Mouse (Mus musculus) heart, adult 11 months (tissue): ENCODE data around the gene Cnn2.
A peak's percentile ranks its signal among the peaks of the same experiment; 100 is the strongest.
"Not testable (repeated sequence)": the region's sequence is repeated elsewhere in the genome, so short reads cannot be mapped to it uniquely, and the experiment has no call there.

ENCODE experiments used
- DNase-seq: peaks from one replicate; pipeline ENCODE4 v3.0.0; 2022

The Cnn2 gene

GRCm38 (mm10) chr10:80020603-80021319 lies 32.4 kb downstream of the Cnn2 start:
- peak; percentile 92 for DNase-seq

GRCm38 (mm10) chr10:80021320-80021641 lies 32.9 kb downstream of the Cnn2 start:
- peak; percentile 93 for DNase-seq

GRCm38 (mm10) chr10:80022164-80022563 lies 33.8 kb downstream of the Cnn2 start:
- no peak for DNase-seq

- DNase-seq = no peak
Measured at GRCm38 (mm10) chr10:80022806-80023205, 34.4 kb downstream of the Cnn2 start.

GRCm38 (mm10) chr10:80023758-80024157 lies 35.4 kb downstream of the Cnn2 start:
- DNase-seq = no peak

DNA sequence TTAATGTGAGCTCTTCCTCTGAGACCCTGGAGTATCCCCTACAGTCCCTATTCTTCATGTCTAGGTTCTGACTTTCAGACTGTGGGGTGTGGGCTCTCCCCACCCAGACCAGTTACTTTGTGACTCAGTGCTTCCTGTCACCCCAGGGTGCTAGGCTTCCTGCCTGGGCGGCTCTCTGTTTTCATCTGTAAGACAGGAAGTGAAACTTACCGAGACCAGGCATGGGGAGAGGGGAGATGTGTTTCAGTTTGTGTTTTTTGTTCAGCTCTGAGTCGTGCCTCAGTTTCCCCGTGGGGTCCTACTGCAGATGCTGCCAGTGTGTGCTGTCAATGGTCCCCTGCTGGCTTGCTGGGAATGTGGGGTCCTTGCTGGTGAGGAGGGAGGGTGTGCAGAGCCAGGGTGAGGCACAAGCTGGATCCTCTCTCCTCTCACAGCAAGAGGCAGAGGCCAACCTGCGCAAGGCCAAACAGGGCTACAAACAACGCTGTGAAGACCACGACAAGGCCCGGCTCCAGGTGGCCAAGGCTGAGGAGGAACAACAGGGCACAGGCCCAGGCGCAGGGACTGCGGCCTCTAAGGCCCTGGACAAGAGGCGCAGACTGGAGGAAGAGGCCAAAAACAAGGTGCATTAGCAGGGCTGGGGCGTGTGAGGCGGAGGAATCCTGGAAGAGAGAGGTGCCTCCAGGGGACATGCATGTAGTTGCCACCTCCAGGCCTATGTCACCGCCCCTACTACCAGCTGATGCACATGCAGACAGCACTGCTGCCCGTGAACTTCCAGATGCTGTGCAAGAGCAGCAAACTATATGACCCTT lies 36.1 kb downstream of the Cnn2 start:
- DNase-seq = peak; percentile 96

DNA sequence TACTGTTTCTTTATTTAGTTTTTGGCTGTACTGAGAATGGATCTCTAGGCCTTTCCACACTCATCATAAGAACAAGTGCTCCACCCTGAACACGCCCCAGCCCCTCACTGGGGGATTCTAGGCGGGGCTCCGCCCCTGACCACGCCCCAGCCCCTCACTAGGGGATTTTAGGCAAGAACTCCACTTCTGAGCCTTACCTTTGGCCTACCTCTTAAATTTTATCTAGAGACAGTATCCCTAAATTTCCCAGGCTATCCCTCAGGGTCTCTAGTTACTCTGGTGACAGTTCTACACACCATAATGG lies 36.6 kb downstream of the Cnn2 start:
- DNase-seq = no peak

GRCm38 (mm10) chr10:80025463-80025862 lies 37.1 kb downstream of the Cnn2 start:
- peak; percentile 91 for DNase-seq

GRCm38 (mm10) chr10:80025889-80026288 lies 37.5 kb downstream of the Cnn2 start:
- peak; percentile 94 for DNase-seq

- DNase-seq = peak; percentile 93
Measured at GRCm38 (mm10) chr10:80027681-80028520, 39.5 kb downstream of the Cnn2 start.

DNA sequence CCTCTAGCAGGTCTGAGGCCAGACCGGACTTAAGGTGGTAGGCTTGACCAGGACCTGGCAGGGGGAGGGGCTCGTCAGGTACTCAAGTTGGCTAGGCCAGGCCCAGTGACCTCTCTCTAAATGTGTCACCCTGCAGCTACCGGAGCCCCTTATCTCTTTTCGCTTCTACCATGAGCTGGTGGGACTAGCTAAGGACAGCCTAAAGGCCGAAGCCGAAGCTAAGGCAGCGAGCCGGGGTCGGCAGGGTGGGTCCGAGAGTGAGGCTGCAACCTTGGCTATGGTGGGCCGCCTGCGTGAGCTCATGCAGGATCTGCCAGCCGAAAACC lies 40.1 kb downstream of the Cnn2 start:
- DNase-seq = peak; percentile 93

GRCm38 (mm10) chr10:80030191-80030590 lies 41.8 kb downstream of the Cnn2 start:
- DNase-seq = no peak

- peak; percentile 91 for DNase-seq
Measured at GRCm38 (mm10) chr10:80030736-80031135, 42.4 kb downstream of the Cnn2 start.

- DNase-seq = peak; percentile 98
Measured at GRCm38 (mm10) chr10:80032799-80033480, 44.6 kb downstream of the Cnn2 start.

DNA sequence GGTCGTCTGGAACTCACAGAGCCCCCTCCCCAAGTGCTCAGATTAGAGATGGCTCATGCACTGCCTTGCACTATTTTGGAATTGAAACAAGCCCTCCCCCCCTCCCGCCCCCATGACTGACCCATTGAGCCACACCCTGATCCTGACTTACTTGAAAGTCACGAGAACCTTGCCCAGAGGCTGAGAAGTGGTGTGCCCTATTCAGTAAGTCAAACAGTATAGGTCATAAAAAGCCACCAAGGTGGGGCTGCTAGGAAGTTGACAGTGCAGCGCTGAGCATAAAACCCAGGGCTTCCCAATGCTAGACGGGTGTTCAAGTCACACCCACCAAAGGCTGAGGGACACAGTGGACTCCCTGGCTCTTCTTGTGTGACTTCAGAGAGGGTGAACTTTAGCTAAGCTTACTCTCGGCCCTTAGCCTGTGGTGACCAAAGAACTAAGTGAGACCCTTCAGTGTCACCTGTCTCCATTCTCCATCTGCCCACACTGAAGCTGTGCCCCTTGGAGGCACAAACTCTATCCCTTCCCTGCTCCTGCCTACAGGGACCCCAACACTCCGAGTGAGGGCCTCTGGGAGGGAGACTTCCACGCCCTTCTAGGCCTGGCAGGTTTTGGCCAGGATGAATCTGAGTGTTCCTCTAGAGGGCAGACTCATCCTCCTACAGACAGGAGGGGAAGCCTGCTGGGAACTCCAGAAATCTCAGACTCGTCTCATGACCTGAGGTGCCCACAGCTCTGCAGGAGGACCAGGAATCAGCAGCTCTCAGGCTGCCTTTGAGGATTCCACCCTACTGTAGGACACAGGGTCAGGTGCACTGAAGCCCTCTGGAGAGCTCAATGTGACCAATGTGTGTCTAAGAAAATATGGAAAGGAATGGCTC lies 45.4 kb downstream of the Cnn2 start:
- DNase-seq = peak; percentile 96

DNA sequence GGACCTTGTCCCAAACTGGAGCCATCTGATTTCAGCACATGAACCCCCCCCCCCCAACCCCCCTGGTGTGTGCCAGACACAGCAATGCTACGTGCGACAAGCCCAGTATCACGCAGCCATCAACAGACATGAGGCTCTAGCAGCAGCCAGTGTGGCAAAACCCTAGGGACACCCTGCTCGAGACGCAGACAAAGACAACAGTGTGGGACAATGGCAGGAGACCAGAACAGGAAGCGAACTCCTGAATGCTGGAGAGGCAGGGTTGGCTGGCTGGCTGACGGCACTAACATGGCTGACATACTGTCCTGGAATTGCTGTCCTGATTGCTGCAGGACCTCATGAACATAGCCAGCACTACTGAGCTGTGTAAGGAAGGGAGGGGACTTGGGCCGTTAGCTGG lies 46.8 kb downstream of the Cnn2 start:
- DNase-seq = peak; percentile 97

- no peak for DNase-seq
Measured at GRCm38 (mm10) chr10:80035686-80036085, 47.3 kb downstream of the Cnn2 start.

DNA sequence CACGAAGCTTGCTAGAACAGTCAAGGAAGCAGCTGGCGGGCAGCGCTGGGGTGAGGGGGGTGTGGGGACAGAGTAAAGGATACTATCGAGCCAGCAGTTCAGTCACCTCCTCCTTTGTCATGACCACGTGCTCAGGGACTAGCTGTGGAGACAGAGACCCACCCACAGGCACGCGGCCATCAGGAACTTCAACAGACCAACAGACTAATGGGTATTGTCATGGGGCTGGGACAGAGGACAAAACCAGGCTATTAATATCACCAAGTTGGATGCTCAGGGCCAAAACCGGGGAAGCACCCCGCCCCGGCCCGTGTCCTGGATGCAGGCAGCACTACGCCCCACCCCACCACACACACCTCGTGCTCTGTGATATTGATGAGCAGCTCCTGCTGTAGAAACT lies 48.4 kb downstream of the Cnn2 start:
- peak; percentile 99 for DNase-seq

DNA sequence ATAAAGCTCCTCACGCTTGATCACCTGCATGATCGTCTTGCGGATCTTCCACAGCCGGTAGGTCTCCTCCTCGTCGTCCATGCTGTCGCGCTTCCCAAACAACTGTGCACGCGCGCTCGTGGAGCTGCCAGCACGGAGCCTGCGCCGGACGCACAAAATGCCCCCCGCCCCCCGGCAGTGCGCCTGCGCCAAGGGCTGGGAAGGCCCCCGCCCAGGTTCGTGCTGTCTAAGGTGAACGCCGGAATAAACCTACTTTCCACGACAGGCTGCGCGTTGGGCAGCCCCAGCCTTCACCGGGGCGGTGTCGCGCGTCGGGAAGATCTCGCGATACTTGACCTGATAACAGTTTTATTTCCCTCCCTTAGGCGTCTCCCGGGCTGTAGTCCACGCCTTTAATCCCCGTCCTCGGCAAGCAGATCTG lies 51.2 kb downstream of the Cnn2 start, which contains the start of gene Polr2e:
Gene Polr2e (minus strand): TSS at position 237 of the 421 bp plus-strand sequence.
- DNase-seq = peak; percentile 100

DNA sequence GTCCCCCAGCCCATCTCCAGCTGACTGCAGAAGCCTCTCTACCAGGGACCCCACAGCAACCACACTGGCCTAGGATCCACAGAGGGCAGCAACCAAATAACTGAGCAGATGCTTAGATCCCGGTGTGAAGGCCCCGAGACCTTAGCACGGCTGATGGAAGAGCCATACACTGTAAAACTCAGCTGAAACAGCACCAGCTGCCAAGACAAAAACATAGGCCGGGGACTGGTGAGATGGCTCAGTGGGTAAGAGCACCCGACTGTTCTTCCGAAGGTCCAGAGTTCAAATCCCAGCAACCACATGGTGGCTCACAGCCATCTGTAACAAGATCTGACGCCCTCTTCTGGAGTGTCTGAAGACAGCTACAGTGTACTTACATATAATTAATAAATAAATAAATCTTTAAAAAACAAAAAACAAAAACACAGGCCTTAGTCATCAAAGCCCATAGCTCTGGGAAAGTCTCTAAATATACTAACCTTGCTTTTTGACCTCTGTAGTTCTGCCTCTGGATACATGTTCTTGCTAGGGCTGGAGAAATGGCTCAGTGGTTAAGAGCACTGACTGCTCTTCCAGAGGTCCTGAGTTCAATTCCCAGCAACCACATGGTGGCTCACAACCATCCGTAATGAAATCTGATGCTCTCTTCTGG lies 53.2 kb downstream of the Cnn2 start:
- not testable (repeated sequence) for DNase-seq

DNA sequence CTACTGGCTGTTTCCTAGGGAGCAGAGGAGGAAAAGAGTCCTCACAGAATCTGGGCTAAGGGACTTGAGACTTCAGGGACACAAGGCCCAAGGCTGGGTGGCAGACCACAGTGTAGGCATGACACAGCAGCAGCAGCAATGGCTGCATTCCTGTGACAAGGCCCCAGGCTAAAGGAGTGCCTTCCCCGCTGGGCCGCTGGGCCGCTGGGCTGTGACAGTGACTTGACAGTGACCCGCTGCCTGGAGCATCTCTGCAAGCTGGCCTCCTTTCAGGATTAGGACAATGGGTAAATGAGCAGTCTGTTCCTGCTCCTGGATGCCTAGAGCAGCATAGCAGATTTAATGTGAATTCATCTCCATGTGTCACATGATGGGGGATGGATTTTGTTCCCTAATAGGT lies 55.7 kb downstream of the Cnn2 start:
- no peak for DNase-seq
